Mouse (Mus musculus) CH12.LX (cell line): ENCODE data around the gene Ncoa1. TPM values are rescaled to one million over a fixed set of nuclear protein-coding genes. Genes with fewer than 3 reads are reported as not detected.
"Not testable (repeated sequence)": the region's sequence is repeated elsewhere in the genome, so short reads cannot be mapped to it uniquely, and the experiment has no call there.

Experiments used
- DNase-seq: peaks from one replicate; pipeline ENCODE4 v3.0.0-alpha.2; 2013; ENCODE audit errors: extremely low read depth
- H3K27ac ChIP-seq: 2 replicates; pipeline ENCODE4 v1.5.1; 2012; ENCODE audit warnings: low read depth, mild to moderate bottlenecking, control low read depth, moderate library complexity; ENCODE audit not compliant: insufficient read depth
- H3K27me3 ChIP-seq: replicated peaks from 2 replicates; pipeline ENCODE3; 2012; ENCODE audit warnings: inconsistent platforms
- H3K36me3 ChIP-seq, 2 experiments: replicated peaks in 1 of 2; 2 replicates each; pipeline versions ENCODE3 to v1.6.1; 2012; ENCODE audit warnings: inconsistent platforms in 1 of 2, low read length in 1 of 2, mild to moderate bottlenecking in 1 of 2, mixed read lengths in 1 of 2, moderate library complexity in 1 of 2; ENCODE audit not compliant: control insufficient read depth in 1 of 2, insufficient read depth in 1 of 2
- H3K4me1 ChIP-seq, 2 experiments: 2 replicates each; pipeline ENCODE4 v1.6.1; 2012; ENCODE audit warnings: inconsistent platforms in 1 of 2, moderate library complexity in 1 of 2; ENCODE audit not compliant: insufficient read depth in 2 of 2, control insufficient read depth in 1 of 2
- H3K4me2 ChIP-seq: 2 replicates; pipeline ENCODE4 v1.6.1; 2012; ENCODE audit warnings: low read depth, mild to moderate bottlenecking, control low read depth; ENCODE audit not compliant: poor library complexity, insufficient read depth, severe bottlenecking
- H3K4me3 ChIP-seq, 3 experiments: fragments of 150-350 bp in 1 of 3; sonication (generic) in 1 of 3; replicated peaks in 1 of 3; 2 replicates each; pipeline versions ENCODE3 to v1.5.1; 2011 to 2012; ENCODE audit warnings: low read depth in 2 of 3, low read length in 2 of 3, mild to moderate bottlenecking in 2 of 3, moderate library complexity in 2 of 3, control low read depth in 1 of 3, improper control_type of control experiment in 1 of 3, inconsistent platforms in 1 of 3, mixed read lengths in 1 of 3; ENCODE audit not compliant: poor library complexity in 1 of 3
- H3K79me2 ChIP-seq: replicated peaks from 2 replicates; pipeline ENCODE4 v1.6.1; 2012; ENCODE audit warnings: mild to moderate bottlenecking, moderate library complexity; ENCODE audit not compliant: control insufficient read depth, poor library complexity, insufficient read depth, severe bottlenecking; ENCODE audit errors: extremely low read depth
- H3K9ac ChIP-seq: 2 replicates; pipeline ENCODE4 v1.6.1; 2012; ENCODE audit warnings: low read depth, mild to moderate bottlenecking, control low read depth, moderate library complexity; ENCODE audit not compliant: insufficient read depth
- H3K9me3 ChIP-seq: replicated peaks from 2 replicates; pipeline ENCODE3; 2012; ENCODE audit warnings: low read length, inconsistent platforms, mixed read lengths
- CHD1 ChIP-seq: IDR thresholded peaks from 2 replicates; pipeline ENCODE4 v1.6.1; 2012; ENCODE audit warnings: low read depth, low read length, improper control_type of control experiment, inconsistent platforms
- CTCF ChIP-seq, 2 experiments: IDR thresholded peaks in 1 of 2; conservative IDR thresholded peaks in 1 of 2; 2 replicates each; pipeline ENCODE4 v1.5.1; 2011 to 2012; ENCODE audit warnings: low read depth in 2 of 2, low read length in 2 of 2, improper control_type of control experiment in 1 of 2, inconsistent platforms in 1 of 2, mild to moderate bottlenecking in 1 of 2, moderate library complexity in 1 of 2
- E2F4 ChIP-seq: IDR thresholded peaks from 2 replicates; pipeline ENCODE4 v1.6.1; 2011; ENCODE audit warnings: low read depth, low read length, improper control_type of control experiment; ENCODE audit not compliant: insufficient replicate concordance
- EP300 ChIP-seq: IDR thresholded peaks from 2 replicates; pipeline ENCODE4 v1.6.1; 2011; ENCODE audit warnings: low read length, improper control_type of control experiment
- MAFK ChIP-seq: IDR thresholded peaks from 2 replicates; pipeline ENCODE4 v1.6.1; 2011; ENCODE audit warnings: low read length, improper control_type of control experiment; ENCODE audit not compliant: insufficient replicate concordance
- MAZ ChIP-seq: IDR thresholded peaks from 2 replicates; pipeline ENCODE4 v1.6.1; 2012; ENCODE audit warnings: low read depth, mild to moderate bottlenecking, inconsistent platforms, low read length, improper control_type of control experiment, moderate library complexity
- MEF2A ChIP-seq: IDR thresholded peaks from 2 replicates; pipeline ENCODE4 v1.6.1; 2014; ENCODE audit warnings: low read depth, mild to moderate bottlenecking, inconsistent platforms, low read length, improper control_type of control experiment, borderline replicate concordance
- MYC ChIP-seq: IDR thresholded peaks from 2 replicates; pipeline ENCODE4 v1.6.1; 2011; ENCODE audit warnings: low read depth, mild to moderate bottlenecking, improper control_type of control experiment, low read length
- SIN3A ChIP-seq: IDR thresholded peaks from 2 replicates; pipeline ENCODE4 v1.6.1; 2012; ENCODE audit warnings: low read length, improper control_type of control experiment, inconsistent platforms
- SMC3 ChIP-seq: IDR thresholded peaks from 2 replicates; pipeline ENCODE4 v1.6.1; 2011; ENCODE audit warnings: low read depth, low read length, improper control_type of control experiment
- TCF12 ChIP-seq: IDR thresholded peaks from 2 replicates; pipeline ENCODE4 v1.6.1; 2014; ENCODE audit warnings: low read depth, mild to moderate bottlenecking, inconsistent platforms, low read length, improper control_type of control experiment
- USF1 ChIP-seq: IDR thresholded peaks from 2 replicates; pipeline ENCODE4 v1.6.1; 2014; ENCODE audit warnings: low read depth, mild to moderate bottlenecking, inconsistent platforms, low read length, improper control_type of control experiment
- ZKSCAN1 ChIP-seq: IDR thresholded peaks from 2 replicates; pipeline ENCODE4 v1.6.1; 2012; ENCODE audit warnings: low read depth, inconsistent platforms, low read length, improper control_type of control experiment, borderline replicate concordance
- dilution Hi-C: fragments of 300-500 bp; cut with MboI; formaldehyde crosslinking; loops from 2 replicates; pipeline ENCODE4 v1.14.3; 2020; ENCODE audit warnings: low sequenced_read_pairs; ENCODE audit not compliant: extremely low pct_unique_long_range_greater_than_20kb, extremely low pct_ligation_motif_present
- in situ Hi-C: fragments of 300-500 bp; cut with MboI; formaldehyde crosslinking; loops from 3 replicates; pipeline ENCODE4 v1.14.3; 2019; ENCODE audit warnings: low sequenced_read_pairs, low pct_ligation_motif_present, low pct_unique_long_range_greater_than_20kb, mixed read lengths
- polyA plus RNA-seq: library from polyadenylated mRNA; unstranded; fragments of >175 nt; gene quantifications from 2 replicates; pipeline ENCODE4 v1.2.1, GENCODE M21; 2012; ENCODE audit warnings: low read depth; ENCODE audit not compliant: insufficient read length
- total RNA-seq, 2 experiments: library from RNA; depleted of rRNA; stranded (reverse); fragments of 300-350 nt in 1 of 2; fragments of >200 nt in 1 of 2; gene quantifications; 2 replicates each; pipeline ENCODE4 v1.2.3; 2012 to 2014

Ncoa1 gene
- total and polyA plus RNA-seq, 3 experiments = 2.4 to 6.4 (median 4.2) TPM

- H3K79me2 ChIP-seq = peaks cover 3% of the 10 kb centered on the region; the same call in 1 of the 2 replicates
- dilution Hi-C loops = no loop called here
- H3K4me2 ChIP-seq = no peak overlapping the region
- H3K4me1 ChIP-seq = peaks cover 7 to 62% of the 10 kb centered on the region in 2 experiments
- no peak overlapping the region for H3K9ac ChIP-seq
- no peak overlapping the region for H3K4me3 ChIP-seq
- H3K27ac ChIP-seq = no peak overlapping the region
- in situ Hi-C loops = no loop called here
- TF ChIP-seq TCF12 (no peak), EP300 (peak; percentile 64; the same call in 1 of the 2 replicates)
- TF ChIP-seq, all 38 proteins: peak for 1
- no peaks in the 10 kb centered on the region for H3K27me3 ChIP-seq
- H3K9me3 ChIP-seq = no peaks in the 10 kb centered on the region
- DNase-seq = peak; percentile 29
- H3K36me3 ChIP-seq = no peaks in the 10 kb centered on the region
Measured at GRCm38 (mm10) chr12:4452233-4452632, 24.7 kb downstream of the Ncoa1 start.

- dilution Hi-C loops, H3K27me3 ChIP-seq: not testable (repeated sequence)
Measured at GRCm38 (mm10) chr12:4450485-4450884, 26.5 kb downstream of the Ncoa1 start.

GRCm38 (mm10) chr12:4448076-4448589 lies 28.8 kb downstream of the Ncoa1 start:
- Histone ChIP-seq H3K27me3 (no peaks in the 10 kb centered on the region), H3K4me3 (no peak overlapping the region), H3K4me1 (peaks cover 2 to 48% of the 10 kb centered on the region in 2 experiments; a peak in 2 of 4 replicates), H3K4me2 (no peak overlapping the region), H3K27ac (no peak overlapping the region), H3K9me3 (no peaks in the 10 kb centered on the region), H3K9ac (no peak overlapping the region)
- dilution Hi-C loops = no loop called here
- in situ Hi-C loops = no loop called here
- no peak for TF ChIP-seq MEF2A
- no peak for TF ChIP-seq E2F4
- no peak for TF ChIP-seq MAZ
- TF ChIP-seq, all 38 proteins: peak for 0
- no peak for DNase-seq
- H3K36me3 ChIP-seq = no peaks in the 10 kb centered on the region
- H3K79me2 ChIP-seq = peaks cover 3% of the 10 kb centered on the region; the same call in 1 of the 2 replicates

More at GRCm38 (mm10) chr12:4450485-4450884, 26.5 kb downstream of the Ncoa1 start:
- H3K4me3 ChIP-seq, H3K9ac ChIP-seq, H3K4me2 ChIP-seq, DNase-seq, H3K9me3 ChIP-seq, H3K79me2 ChIP-seq, H3K27ac ChIP-seq, H3K36me3 ChIP-seq, in situ Hi-C loops: not testable (repeated sequence)
- H3K4me1 ChIP-seq = peaks cover 7 to 62% of the 10 kb centered on the region in 2 experiments

- TF ChIP-seq CHD1 (no peak), ZKSCAN1 (no peak), SIN3A (no peak), USF1 (no peak), TCF12 (no peak), MAFK (no peak), MEF2A (no peak), SMC3 (no peak), MYC (no peak), E2F4 (no peak), CTCF (conservative IDR thresholded peaks at IDR 0.05 in 1 of 2, IDR thresholded peaks at IDR 0.05 in 1 of 2; ENCODE audit: low read depth in 2 of 2, low read length in 2 of 2) (no peak)
- H3K4me2 ChIP-seq = no peak overlapping the region
- no peak overlapping the region for H3K9ac ChIP-seq
- H3K79me2 ChIP-seq = no peaks in the 10 kb centered on the region; the same call in 1 of the 2 replicates
- H3K9me3 ChIP-seq = no peaks in the 10 kb centered on the region
- H3K36me3 ChIP-seq = no peaks in the 10 kb centered on the region
- peaks cover 0 to 19% of the 10 kb centered on the region in 2 experiments; a peak in 2 of 4 replicates for H3K4me1 ChIP-seq
- dilution Hi-C loops = no loop called here
- no peak overlapping the region for H3K27ac ChIP-seq
- in situ Hi-C loops = no loop called here
- no peaks in the 10 kb centered on the region for H3K27me3 ChIP-seq
- H3K4me3 ChIP-seq = no peak overlapping the region
- DNase-seq = no peak
Measured at GRCm38 (mm10) chr12:4444946-4445345, 32.0 kb downstream of the Ncoa1 start.
